Mouse (Mus musculus): ENCODE data around the gene Lats2. TPM values are rescaled to one million over a fixed set of nuclear protein-coding genes. Genes with fewer than 3 reads are reported as not detected.

The Lats2 gene
- polyA plus RNA-seq, 2 experiments = 3.2 to 3.9 TPM

GRCm38 (mm10) chr14:57789759-57790158 lies 31.6 kb upstream of the Lats2 start:
- H3K4me1 ChIP-seq (replicated peaks; ENCODE audit: control insufficient read depth in 2 of 2, insufficient read depth in 2 of 2, low read length in 1 of 2) = no peaks in the 10 kb centered on the region
- no peak for ATAC-seq (ENCODE audit: insufficient read depth)
- no peaks in the 10 kb centered on the region for H3K27me3 ChIP-seq (ENCODE audit: control insufficient read depth, insufficient read depth, low read length)
- TF ChIP-seq CTCF (IDR thresholded peaks at IDR 0.05; ENCODE audit: low read depth) (no peak), EP300 (IDR thresholded peaks at IDR 0.05; ENCODE audit: low read depth) (no peak)
- no peak for DNase-seq (ENCODE audit: low read depth in 3 of 3, low spot score in 3 of 3)
- H3K36me3 ChIP-seq (replicated peaks; ENCODE audit: control insufficient read depth, insufficient read depth, low read depth) = no peaks in the 10 kb centered on the region
- H3K9me3 ChIP-seq (ENCODE audit: control insufficient read depth, low read length) = no peaks in the 10 kb centered on the region
- H3K4me2 ChIP-seq (ENCODE audit: low read depth) = no peak overlapping the region
- H3K4me3 ChIP-seq (ENCODE audit: insufficient read depth in 1 of 2, low read depth in 2 of 2, low read length in 2 of 2) = no peak overlapping the region
- no peak overlapping the region for H3K27ac ChIP-seq
- no peak overlapping the region for H3K9ac ChIP-seq (replicated peaks)
- 77% methylated on average over 9 of the region's 9 CpGs for WGBS (ENCODE audit: insufficient replicate concordance)

- Histone ChIP-seq H3K4me3 (ENCODE audit: insufficient read depth in 1 of 2, low read depth in 2 of 2, low read length in 2 of 2) (no peak overlapping the region), H3K9me3 (ENCODE audit: control insufficient read depth, low read length) (no peaks in the 10 kb centered on the region), H3K4me1 (replicated peaks; ENCODE audit: control insufficient read depth in 2 of 2, insufficient read depth in 2 of 2, low read length in 1 of 2) (no peaks in the 10 kb centered on the region), H3K27ac (no peak overlapping the region), H3K4me2 (ENCODE audit: low read depth) (no peak overlapping the region), H3K27me3 (ENCODE audit: control insufficient read depth, insufficient read depth, low read length) (no peaks in the 10 kb centered on the region), H3K9ac (replicated peaks) (no peak overlapping the region), H3K36me3 (replicated peaks; ENCODE audit: control insufficient read depth, insufficient read depth, low read depth) (no peaks in the 10 kb centered on the region)
- 73% methylated on average over 2 of the region's 2 CpGs for WGBS (ENCODE audit: insufficient replicate concordance)
- ATAC-seq (ENCODE audit: insufficient read depth) = no peak
- TF ChIP-seq CTCF (IDR thresholded peaks at IDR 0.05; ENCODE audit: low read depth) (no peak), EP300 (IDR thresholded peaks at IDR 0.05; ENCODE audit: low read depth) (no peak)
- no peak for DNase-seq (ENCODE audit: low read depth in 3 of 3, low spot score in 3 of 3)
These were observed 31.1 kb upstream of the Lats2 start for GRCm38 (mm10) chr14:57789311-57789710.

GRCm38 (mm10) chr14:57787406-57787805 lies 29.2 kb upstream of the Lats2 start:
- Histone ChIP-seq H3K4me2 (ENCODE audit: low read depth) (no peak overlapping the region), H3K9me3 (ENCODE audit: control insufficient read depth, low read length) (no peaks in the 10 kb centered on the region), H3K9ac (replicated peaks) (no peak overlapping the region), H3K4me1 (replicated peaks; ENCODE audit: control insufficient read depth in 2 of 2, insufficient read depth in 2 of 2, low read length in 1 of 2) (no peaks in the 10 kb centered on the region), H3K27me3 (ENCODE audit: control insufficient read depth, insufficient read depth, low read length) (no peaks in the 10 kb centered on the region), H3K4me3 (ENCODE audit: insufficient read depth in 1 of 2, low read depth in 2 of 2, low read length in 2 of 2) (no peak overlapping the region), H3K36me3 (replicated peaks; ENCODE audit: control insufficient read depth, insufficient read depth, low read depth) (no peaks in the 10 kb centered on the region), H3K27ac (no peak overlapping the region)
- DNase-seq (ENCODE audit: low read depth in 3 of 3, low spot score in 3 of 3) (no peak), ATAC-seq (ENCODE audit: insufficient read depth) (no peak)
- no peak for TF ChIP-seq CTCF (IDR thresholded peaks at IDR 0.05; ENCODE audit: low read depth)
- TF ChIP-seq EP300 (IDR thresholded peaks at IDR 0.05; ENCODE audit: low read depth) = no peak
- 59% methylated on average over 4 of the region's 4 CpGs for WGBS (ENCODE audit: insufficient replicate concordance)

GRCm38 (mm10) chr14:57772157-57772815 lies 14.1 kb upstream of the Lats2 start:
- H3K4me2 ChIP-seq (ENCODE audit: low read depth) = no peak overlapping the region
- H3K36me3 ChIP-seq (replicated peaks; ENCODE audit: control insufficient read depth, insufficient read depth, low read depth) = no peaks in the 10 kb centered on the region
- H3K27ac ChIP-seq = no peak overlapping the region
- H3K4me3 ChIP-seq (ENCODE audit: insufficient read depth in 1 of 2, low read depth in 2 of 2, low read length in 2 of 2) = no peak overlapping the region
- H3K9me3 ChIP-seq (ENCODE audit: control insufficient read depth, low read length) = no peaks in the 10 kb centered on the region
- DNase-seq (ENCODE audit: low read depth in 3 of 3, low spot score in 3 of 3) = no peak
- no peak for ATAC-seq (ENCODE audit: insufficient read depth)
- WGBS (ENCODE audit: insufficient replicate concordance) = 38% methylated on average over 6 of the region's 6 CpGs
- no peaks in the 10 kb centered on the region; a peak in 1 of 4 replicates for H3K4me1 ChIP-seq (replicated peaks; ENCODE audit: control insufficient read depth in 2 of 2, insufficient read depth in 2 of 2, low read length in 1 of 2)
- H3K9ac ChIP-seq (replicated peaks) = no peak overlapping the region
- H3K27me3 ChIP-seq (ENCODE audit: control insufficient read depth, insufficient read depth, low read length) = no peaks in the 10 kb centered on the region
- TF ChIP-seq CTCF (IDR thresholded peaks at IDR 0.05; ENCODE audit: low read depth) = no peak
- TF ChIP-seq EP300 (IDR thresholded peaks at IDR 0.05; ENCODE audit: low read depth) = no peak

GRCm38 (mm10) chr14:57769102-57769501 lies 10.9 kb upstream of the Lats2 start:
- WGBS (ENCODE audit: insufficient replicate concordance) = 63% methylated on average over 5 of the region's 5 CpGs
- Histone ChIP-seq H3K9ac (replicated peaks) (no peak overlapping the region), H3K4me1 (replicated peaks; ENCODE audit: control insufficient read depth in 2 of 2, insufficient read depth in 2 of 2, low read length in 1 of 2) (no peaks in the 10 kb centered on the region; a peak in 1 of 4 replicates), H3K27ac (no peak overlapping the region), H3K9me3 (ENCODE audit: control insufficient read depth, low read length) (no peaks in the 10 kb centered on the region), H3K4me2 (ENCODE audit: low read depth) (no peak overlapping the region), H3K36me3 (replicated peaks; ENCODE audit: control insufficient read depth, insufficient read depth, low read depth) (no peaks in the 10 kb centered on the region), H3K27me3 (ENCODE audit: control insufficient read depth, insufficient read depth, low read length) (no peaks in the 10 kb centered on the region), H3K4me3 (ENCODE audit: insufficient read depth in 1 of 2, low read depth in 2 of 2, low read length in 2 of 2) (no peak overlapping the region)
- DNase-seq (ENCODE audit: low read depth in 3 of 3, low spot score in 3 of 3) = no peak
- no peak for TF ChIP-seq CTCF (IDR thresholded peaks at IDR 0.05; ENCODE audit: low read depth)
- TF ChIP-seq EP300 (IDR thresholded peaks at IDR 0.05; ENCODE audit: low read depth) = no peak
- no peak for ATAC-seq (ENCODE audit: insufficient read depth)

Measured in liver, embryonic 14.5 days (tissue).